Mouse (Mus musculus): ENCODE results near the gene Mpdz.

DNA sequence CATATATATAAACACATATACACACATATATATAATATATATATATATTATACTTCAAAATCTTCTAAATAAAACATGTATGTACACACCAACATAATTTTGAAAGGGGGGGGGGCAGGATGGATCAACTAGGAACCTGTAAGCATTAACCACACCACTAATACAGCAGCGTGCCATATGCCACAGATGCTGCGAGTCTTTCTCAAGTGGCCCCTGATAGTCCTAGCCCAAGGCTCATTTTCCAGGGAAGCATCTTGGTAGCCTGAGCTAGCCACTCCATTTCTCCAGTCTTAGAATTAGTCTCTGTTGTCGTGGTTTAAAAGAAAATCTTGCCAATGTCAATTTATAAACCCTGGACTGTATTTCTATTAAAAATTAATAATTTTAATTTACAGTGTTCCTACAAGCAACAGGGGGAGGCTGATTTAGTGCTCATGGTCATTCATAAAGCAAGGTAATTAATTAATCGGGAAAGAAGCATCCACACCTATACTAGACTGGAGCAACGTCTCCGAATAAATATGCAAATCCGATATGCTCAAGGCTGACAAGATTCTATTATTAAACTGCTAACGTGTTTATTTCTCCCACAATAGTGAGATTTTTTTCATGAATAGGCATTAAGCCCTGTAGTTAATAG lies 27.8 kb downstream of the Mpdz start:
- TF ChIP-seq CTCF (conservative IDR thresholded peaks at IDR 0.05; ENCODE audit: low read length) (no peak), POU5F1 (IDR thresholded peaks at IDR 0.05; ENCODE audit: borderline replicate concordance, low read length) (no peak)
